12 mouse cellular contexts compared by ENCODE assay signal in the genomic region with DNA sequence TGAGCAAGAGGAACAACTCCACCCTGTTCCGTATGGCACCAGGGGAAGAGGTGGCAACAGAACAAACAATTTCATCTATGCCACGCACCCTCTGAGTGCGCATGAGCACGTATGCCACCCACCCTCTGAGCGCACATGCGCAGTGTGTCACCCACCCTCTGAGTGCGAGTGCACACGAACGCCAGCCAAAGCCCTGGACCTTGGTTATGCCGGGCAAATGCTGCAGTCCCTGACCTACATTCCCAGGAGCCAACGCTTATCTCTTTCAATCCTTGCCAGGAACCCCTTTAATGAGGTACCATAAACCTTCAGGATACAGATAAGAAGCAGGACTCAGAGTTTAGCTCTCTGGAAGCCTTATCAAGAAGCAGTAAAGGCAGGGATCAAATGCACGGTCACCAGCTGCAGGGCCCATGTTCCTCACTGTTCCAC. TPM values are rescaled to one million over a fixed set of nuclear protein-coding genes. Genes with fewer than 3 reads are reported as not detected.
DNase-seq lines count a peak whose midpoint lies in the region; ATAC-seq lines count a peak whose summit lies in the region.
"Had no signal": no experiment of that assay in that cellular context is flagged by ENCODE, and none has a peak within 500 bp of the region (broad histone marks: within the 10 kb centered on the region; RNA-seq: fewer than 3 reads in every experiment).

No protein-coding gene starts in this region.

- WGBS in limb, embryonic 15.5 days, result 74% methylated on average over 12 of the region's 12 CpGs
- 81% methylated on average over 12 of the region's 12 CpGs for whole genome bisulfite sequencing in limb, embryonic 10.5 days
- WGBS in liver, embryonic 15.5 days (ENCODE audit: insufficient replicate concordance), result 40% methylated on average over 12 of the region's 12 CpGs
- WGBS in stomach, embryonic 16.5 days, result 65% methylated on average over 12 of the region's 12 CpGs
- 94% methylated on average over 12 of the region's 12 CpGs for WGBS in hindbrain, embryonic 11.5 days

- H3K9ac ChIP-seq in limb, embryonic 15.5 days, result no peak overlapping the region
- H3K9ac ChIP-seq in liver, embryonic 15.5 days, result no peak overlapping the region
- no peak overlapping the region for H3K9ac ChIP-seq in stomach, embryonic 16.5 days (ENCODE audit: low read length)
- H3K9ac ChIP-seq in hindbrain, embryonic 11.5 days (ENCODE audit: low read depth, low read length), result no peak overlapping the region
- H3K9ac ChIP-seq: embryonic facial prominence, embryonic 15.5 days; lung, embryonic 14.5 days; neural tube, embryonic 13.5 days had no signal

- H3K4me1 ChIP-seq in limb, embryonic 15.5 days, result peaks cover 7% of the 10 kb centered on the region; the same call in 1 of the 2 replicates
- H3K4me1 ChIP-seq in limb, embryonic 10.5 days, result peaks cover 8% of the 10 kb centered on the region
- H3K4me1 ChIP-seq in liver, embryonic 15.5 days (replicated peaks), result peaks cover 21% of the 10 kb centered on the region
- H3K4me1 ChIP-seq in stomach, embryonic 16.5 days (ENCODE audit: control insufficient read depth, insufficient read depth, low read length), result peaks cover 5% of the 10 kb centered on the region
- H3K4me1 ChIP-seq in hindbrain, embryonic 11.5 days (replicated peaks; ENCODE audit: control insufficient read depth, insufficient read depth, low read length), result no peaks in the 10 kb centered on the region

- H3K27ac ChIP-seq in limb, embryonic 15.5 days, result no peak overlapping the region
- no peak overlapping the region for H3K27ac ChIP-seq in limb, embryonic 10.5 days
- H3K27ac ChIP-seq in liver, embryonic 15.5 days (replicated peaks), result no peak overlapping the region; the same call in 1 of the 2 replicates
- no peak overlapping the region for H3K27ac ChIP-seq in stomach, embryonic 16.5 days (ENCODE audit: low read length)
- no peak overlapping the region for H3K27ac ChIP-seq in hindbrain, embryonic 11.5 days (ENCODE audit: low read depth, low read length)
- H3K27ac ChIP-seq: embryonic facial prominence, embryonic 15.5 days; neural tube, embryonic 13.5 days had no signal

- H3K27me3 ChIP-seq in limb, embryonic 15.5 days, result no peaks in the 10 kb centered on the region
- no peaks in the 10 kb centered on the region for H3K27me3 ChIP-seq in limb, embryonic 10.5 days (ENCODE audit: low read depth, poor library complexity, severe bottlenecking)
- H3K27me3 ChIP-seq in liver, embryonic 15.5 days, result no peaks in the 10 kb centered on the region
- H3K27me3 ChIP-seq in stomach, embryonic 16.5 days (ENCODE audit: control insufficient read depth, insufficient read depth, low read length), result no peaks in the 10 kb centered on the region
- H3K27me3 ChIP-seq in hindbrain, embryonic 11.5 days (ENCODE audit: control insufficient read depth, insufficient read depth, low read length), result no peaks in the 10 kb centered on the region
- H3K27me3 ChIP-seq: CH12.LX; embryonic facial prominence, embryonic 15.5 days; neural tube, embryonic 13.5 days had no signal

- H3K36me3 ChIP-seq in limb, embryonic 15.5 days, result no peaks in the 10 kb centered on the region
- no peaks in the 10 kb centered on the region for H3K36me3 ChIP-seq in limb, embryonic 10.5 days
- no peaks in the 10 kb centered on the region for H3K36me3 ChIP-seq in liver, embryonic 15.5 days (replicated peaks)
- no peaks in the 10 kb centered on the region for H3K36me3 ChIP-seq in stomach, embryonic 16.5 days (ENCODE audit: control insufficient read depth, insufficient read depth, low read length)
- no peaks in the 10 kb centered on the region for H3K36me3 ChIP-seq in hindbrain, embryonic 11.5 days (ENCODE audit: control insufficient read depth, insufficient read depth, low read length)
- H3K36me3 ChIP-seq: embryonic facial prominence, embryonic 15.5 days; neural tube, embryonic 13.5 days had no signal

- DNase-seq in limb, embryonic 10.5 days (ENCODE audit: low spot score), result no peak
- peak; percentile 67 to 69 for DNase-seq in cerebellum, postnatal 10 days
- DNase-seq in hindbrain, embryonic 11.5 days (ENCODE audit: low spot score), result no peak
- no peak for DNase-seq in heart, postnatal 10 days
- no peak for DNase-seq in right cerebral cortex, postnatal 14 days
- DNase-seq: lung, embryonic 14.5 days had no signal

- H3K4me2 ChIP-seq in limb, embryonic 15.5 days, result no peak overlapping the region
- peak overlapping the region; percentile 47 for H3K4me2 ChIP-seq in liver, embryonic 15.5 days
- H3K4me2 ChIP-seq in stomach, embryonic 16.5 days (ENCODE audit: low read depth, low read length), result no peak overlapping the region
- H3K4me2 ChIP-seq in hindbrain, embryonic 11.5 days (replicated peaks; ENCODE audit: low read depth, low read length), result no peak overlapping the region
- H3K4me2 ChIP-seq: embryonic facial prominence, embryonic 15.5 days; lung, embryonic 14.5 days; neural tube, embryonic 13.5 days had no signal

- 0 out of 2 replicates have a peak, but pooled peaks have one; percentile 19 for ATAC-seq in limb, embryonic 15.5 days (ENCODE audit: insufficient number of reproducible peaks, low FRiP score, low TSS enrichment, low read depth)
- peak; percentile 70 for ATAC-seq in liver, embryonic 15.5 days (ENCODE audit: insufficient read depth)
- peak; percentile 85 for ATAC-seq in stomach, embryonic 16.5 days (ENCODE audit: insufficient read depth, low FRiP score)
- ATAC-seq in hindbrain, embryonic 11.5 days (ENCODE audit: low FRiP score), result no peak

- no peaks in the 10 kb centered on the region for H3K9me3 ChIP-seq in limb, embryonic 15.5 days
- H3K9me3 ChIP-seq in limb, embryonic 10.5 days (replicated peaks), result no peaks in the 10 kb centered on the region
- H3K9me3 ChIP-seq in liver, embryonic 15.5 days (replicated peaks), result no peaks in the 10 kb centered on the region
- H3K9me3 ChIP-seq in stomach, embryonic 16.5 days (replicated peaks; ENCODE audit: control insufficient read depth, low read length), result no peaks in the 10 kb centered on the region
- H3K9me3 ChIP-seq in hindbrain, embryonic 11.5 days (ENCODE audit: control insufficient read depth, low read length), result no peaks in the 10 kb centered on the region
- H3K9me3 ChIP-seq: embryonic facial prominence, embryonic 15.5 days; neural tube, embryonic 13.5 days had no signal

- H3K4me3 ChIP-seq in limb, embryonic 15.5 days, result no peak overlapping the region
- no peak overlapping the region for H3K4me3 ChIP-seq in limb, embryonic 10.5 days
- H3K4me3 ChIP-seq in liver, embryonic 15.5 days (replicated peaks), result 0 out of 2 replicates have a peak overlapping the region, but pooled peaks have one; percentile 14
- no peak overlapping the region for H3K4me3 ChIP-seq in stomach, embryonic 16.5 days (replicated peaks; ENCODE audit: low read length)
- H3K4me3 ChIP-seq in hindbrain, embryonic 11.5 days (ENCODE audit: low read depth, low read length), result no peak overlapping the region
- H3K4me3 ChIP-seq: embryonic facial prominence, embryonic 15.5 days; neural tube, embryonic 13.5 days had no signal

- intact Hi-C loops in heart, postnatal 10 days (cut with DNase I), result no loop called here

RNA-seq across cellular contexts. Expression of a gene that starts 50.8 kb away (rescaled TPM):
- polyA plus RNA-seq in limb, embryonic 15.5 days (2015; fragmentation: Nextera tagmentation; extraction: Ambion mirVana), result 12.0 and 13.1 TPM in 2 replicates
- 26.4 and 29.3 TPM in 2 replicates for polyA plus RNA-seq in limb, embryonic 10.5 days (2016; fragmentation: Nextera tagmentation; extraction: Ambion mirVana)
- 3.5 and 3.8 TPM in 2 replicates for polyA plus RNA-seq in liver, embryonic 15.5 days (2015; fragmentation: Nextera tagmentation; extraction: Ambion mirVana)
- polyA plus RNA-seq in stomach, embryonic 16.5 days (2015; fragmentation: Nextera tagmentation; extraction: Ambion mirVana), result 39.9 and 45.9 TPM in 2 replicates
- 17.3 and 19.3 TPM in 2 replicates for polyA plus RNA-seq in hindbrain, embryonic 11.5 days (2014; fragmentation: Nextera tagmentation; extraction: Ambion mirVana)
- 1 to 10 TPM; 5.7 to 6.5 TPM for total RNA-seq in heart, postnatal 10 days (2021)

Comparison
In these comparisons a context has a peak if more than half of its experiments do, and no peak if none do; other contexts are left out.
1. DNase-seq: peak in cerebellum, postnatal 10 days (2 of 2); none in limb, embryonic 10.5 days (single experiment), hindbrain, embryonic 11.5 days (single experiment), heart, postnatal 10 days (0 of 2) and right cerebral cortex, postnatal 14 days (single experiment).